Mouse (Mus musculus) cerebral cortex, adult 2 months (tissue): ENCODE results near the gene Gm20878.

Experiments
- WGBS: fragments of 180-500 bp; shearing (Covaris S2); methylation state at CpG from one replicate; pipeline ENCODE4 v1.1.7; 2018; 5-methylcytosine and 5-hydroxymethylcytosine counted together

The Gm20878 gene

DNA sequence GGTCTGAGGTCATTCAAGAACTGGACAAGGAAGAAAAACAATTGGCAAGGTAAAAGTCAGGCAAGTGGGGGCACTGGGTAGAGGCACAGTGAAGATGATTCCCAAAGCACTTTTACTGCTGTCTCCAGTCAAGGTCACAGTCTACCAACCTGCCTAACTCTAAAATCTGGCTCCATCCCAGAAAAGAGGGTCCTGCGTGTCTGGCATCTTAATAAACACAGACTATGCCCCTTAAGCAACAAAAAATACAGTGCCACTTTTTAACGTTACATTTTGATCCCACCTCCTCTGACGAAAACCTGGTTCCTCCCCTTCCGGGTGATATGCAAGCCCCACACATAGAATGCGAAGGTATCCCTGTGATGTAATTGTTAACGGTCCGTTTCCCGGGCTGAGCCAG lies at the start of gene Gm20878:
Gene Gm20878, plus strand, starts transcription at position 301 of the 400 bp plus-strand sequence.
- no CpG with 5 or more reads among the region's 8 CpGs for WGBS

DNA sequence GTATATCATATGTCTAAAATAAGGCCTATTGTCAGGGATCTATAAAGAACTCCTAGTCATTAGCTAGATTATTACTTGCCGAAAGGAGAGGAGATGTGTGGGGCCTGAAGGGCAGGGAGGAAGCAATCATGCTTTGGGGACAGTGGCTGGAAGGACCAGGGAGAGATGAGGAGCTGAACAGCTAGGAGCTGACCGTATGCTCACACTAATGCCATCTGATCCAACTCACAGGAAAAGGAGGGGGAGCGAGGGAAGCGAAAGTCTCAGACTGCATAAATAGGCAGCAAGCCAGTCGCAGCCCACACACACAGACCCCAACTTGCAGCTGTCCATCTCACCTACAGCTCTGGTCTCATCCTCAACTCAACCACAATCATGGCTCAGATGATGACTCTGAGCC lies 38.1 kb upstream of the Gm20878 start, which contains the start of gene Gm21541:
Gene Gm21541, plus strand, starts transcription at position 301 of the 400 bp plus-strand sequence.
- WGBS, result no CpG with 5 or more reads among the region's 5 CpGs

DNA sequence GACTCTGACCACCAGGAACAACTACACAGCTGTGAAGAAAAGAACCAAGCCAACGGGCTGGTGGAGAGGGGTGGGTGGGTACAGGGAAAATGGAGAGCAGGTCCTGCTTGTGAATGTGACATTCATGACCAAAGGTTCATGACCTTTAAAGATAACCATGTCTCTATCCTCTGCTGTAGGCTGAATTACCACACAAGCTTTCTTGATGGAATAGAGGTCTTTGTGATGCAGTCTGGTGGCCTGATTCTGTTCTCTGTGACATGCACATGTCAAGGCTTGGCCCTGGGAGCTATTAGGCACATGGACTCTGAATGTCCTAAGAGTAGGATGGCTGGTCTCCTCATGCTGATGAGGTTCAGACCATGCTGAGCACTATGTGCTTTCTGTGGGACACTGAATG lies 24.4 kb downstream of the Gm20878 start, which contains the start of gene Fam205a4:
Gene Fam205a4, plus strand, starts transcription at position 301 of the 400 bp plus-strand sequence.
- WGBS, result no CpG with 5 or more reads among the region's 1 CpGs
